ENCODE assay signal across 8 mouse cellular contexts in the genomic region with DNA sequence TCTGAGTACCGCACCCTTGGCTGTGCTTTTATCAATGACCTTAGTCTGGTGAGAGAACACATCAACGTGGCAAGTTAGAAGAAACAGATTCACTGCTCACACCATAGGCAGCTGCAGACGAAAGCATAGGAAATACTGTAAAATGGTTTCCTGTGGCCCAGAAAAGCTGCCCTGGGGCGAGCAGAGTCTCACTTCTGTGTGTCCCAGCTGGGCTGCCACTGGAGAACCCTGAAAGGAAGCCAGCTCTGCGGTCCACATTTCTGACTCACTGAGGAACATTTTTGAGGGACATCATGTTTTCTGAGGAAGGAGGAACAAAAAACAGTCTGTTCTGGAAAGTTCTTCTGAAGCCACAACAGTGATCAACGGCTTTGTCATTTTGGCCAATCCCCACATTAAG. TPM values are rescaled to one million over a fixed set of nuclear protein-coding genes. Genes with fewer than 3 reads are reported as not detected.
A peak's percentile ranks its signal among the peaks of the same experiment; 100 is the strongest.
DNase-seq lines count a peak whose midpoint lies in the region; ATAC-seq lines count a peak whose summit lies in the region.

No protein-coding gene starts in this region.

- ATAC-seq in CD4-positive, CD25-positive, alpha-beta regulatory T cell, adult 4 months: peak; percentile 5
- ATAC-seq in megakaryocyte, adult 5-6 weeks (ENCODE audit: poor library complexity, severe bottlenecking): peak; percentile 79

- peak; percentile 69 to 77 for DNase-seq in adrenal gland, adult (ENCODE audit: inconsistent age in 2 of 2, low spot score in 1 of 2)
- no peak for DNase-seq in adrenal gland, postnatal 4 days (ENCODE audit: low spot score in 2 of 2)
- DNase-seq in gastrocnemius, postnatal 14 days: peak; percentile 49
- no peak for DNase-seq in frontal cortex, postnatal 14 days (ENCODE audit: low spot score in 2 of 2)
- no peak for DNase-seq in MN1 (ENCODE audit: low spot score)
- no peak for DNase-seq in spleen, postnatal 4 days (ENCODE audit: low spot score in 2 of 2)

- intact Hi-C loops in gastrocnemius, postnatal 14 days (cut with DNase I; ENCODE audit: low total_unique reads): loop anchor here (10.0 kb wide), 1 partner anchor 56 kb away; a partner anchor contains a TSS

RNA-seq across cellular contexts. Expression of a gene that starts 13.1 kb away (rescaled TPM):
- total RNA-seq in adrenal gland, postnatal 4 days (2021): 10 to 100 TPM; 47.3 to 48.6 TPM
- polyA plus RNA-seq in CD4-positive, CD25-positive, alpha-beta regulatory T cell, adult 4 months (2017; shearing (Covaris generic)): 10 to 100 TPM; 17.9 to 25.3 TPM
- total RNA-seq in gastrocnemius, postnatal 14 days (2021): 10 to 100 TPM; 29.3 to 31.6 TPM
- total RNA-seq in megakaryocyte, adult 5-6 weeks (2015): 88.2 and 97.4 TPM in 2 replicates
- total RNA-seq in megakaryocyte, adult 5-6 weeks (2017): 49.3 and 53.4 TPM in 2 replicates

RNA-seq across cellular contexts. Expression of a gene that starts 33.8 kb away (rescaled TPM):
- 10 to 100 TPM; 34.1 to 42.3 TPM for total RNA-seq in adrenal gland, postnatal 4 days (2021)
- polyA plus RNA-seq in CD4-positive, CD25-positive, alpha-beta regulatory T cell, adult 4 months (2017; shearing (Covaris generic)): 10 to 100 TPM; 50.9 to 54.8 TPM
- 10 to 100 TPM; 11.6 to 14.2 TPM for total RNA-seq in gastrocnemius, postnatal 14 days (2021)
- 16.6 and 22.8 TPM in 2 replicates for total RNA-seq in megakaryocyte, adult 5-6 weeks (2015)
- total RNA-seq in megakaryocyte, adult 5-6 weeks (2017): 20.2 and 25.6 TPM in 2 replicates

RNA-seq across cellular contexts. Expression of a gene that starts 55.7 kb away (rescaled TPM):
- 10 to 100 TPM in 1 of 2 experiments, 1 to 10 TPM in 1; 9.7 to 10.6 TPM for total RNA-seq in adrenal gland, postnatal 4 days (2021)
- polyA plus RNA-seq in CD4-positive, CD25-positive, alpha-beta regulatory T cell, adult 4 months (2017; shearing (Covaris generic)): 10 to 100 TPM; 12.2 to 16.8 TPM
- total RNA-seq in gastrocnemius, postnatal 14 days (2021): 1 to 10 TPM; 4.3 to 4.6 TPM
- total RNA-seq in megakaryocyte, adult 5-6 weeks (2015): 5.5 and 5.8 TPM in 2 replicates
- total RNA-seq in megakaryocyte, adult 5-6 weeks (2017): 5.6 and 5.7 TPM in 2 replicates

RNA-seq across cellular contexts. Expression of a gene that starts 56.2 kb away (rescaled TPM):
- 10 to 100 TPM; 52.5 to 58.3 TPM for total RNA-seq in adrenal gland, postnatal 4 days (2021)
- 10 to 100 TPM; 33.8 to 39.0 TPM for polyA plus RNA-seq in CD4-positive, CD25-positive, alpha-beta regulatory T cell, adult 4 months (2017; shearing (Covaris generic))
- 10 to 100 TPM in 1 of 2 experiments, 1 to 10 TPM in 1; 9.8 to 11.4 TPM for total RNA-seq in gastrocnemius, postnatal 14 days (2021)
- 56.7 and 65.8 TPM in 2 replicates for total RNA-seq in megakaryocyte, adult 5-6 weeks (2015)
- 46.7 and 47.7 TPM in 2 replicates for total RNA-seq in megakaryocyte, adult 5-6 weeks (2017)

Comparison
In these comparisons a context has a peak if more than half of its experiments do, and no peak if none do; other contexts are left out.
1. DNase-seq: peak in adrenal gland, adult (2 of 2) and gastrocnemius, postnatal 14 days (single experiment); none in adrenal gland, postnatal 4 days (0 of 2), frontal cortex, postnatal 14 days (0 of 2), MN1 (single experiment) and spleen, postnatal 4 days (0 of 2).